Mouse (Mus musculus) fibroblast of lung, adult 2 months (primary cell): Measurements from ENCODE around the gene Dnah8.

Experiments used
- DNase-seq: peaks from one replicate; pipeline ENCODE4 v3.0.0-alpha.2; 2011; ENCODE audit warnings: low read depth

The Dnah8 gene

DNA sequence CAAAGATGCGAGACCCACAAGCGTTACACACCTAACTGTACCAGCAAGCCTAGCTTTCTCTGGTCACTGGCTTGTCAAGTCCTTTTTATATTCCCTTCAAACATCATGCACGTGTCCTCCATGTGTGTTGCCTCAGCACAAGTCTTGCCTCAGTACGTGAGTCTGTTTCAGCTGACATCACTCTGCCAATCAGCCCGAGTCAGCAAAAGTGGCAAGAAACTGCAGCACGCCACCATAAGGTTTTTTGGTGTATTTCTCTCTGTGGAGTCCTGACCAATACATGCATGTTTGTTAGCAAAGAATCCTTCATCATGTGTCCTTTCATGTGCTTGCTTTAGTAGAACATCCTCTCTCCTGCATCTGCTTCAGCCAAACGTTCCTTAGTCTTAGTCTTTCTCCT lies 200.3 kb downstream of the Dnah8 start:
- no peak for DNase-seq

- DNase-seq, result no peak
Observed at GRCm38 (mm10) chr17:30825731-30826304, 201.7 kb downstream of the Dnah8 start.

DNA sequence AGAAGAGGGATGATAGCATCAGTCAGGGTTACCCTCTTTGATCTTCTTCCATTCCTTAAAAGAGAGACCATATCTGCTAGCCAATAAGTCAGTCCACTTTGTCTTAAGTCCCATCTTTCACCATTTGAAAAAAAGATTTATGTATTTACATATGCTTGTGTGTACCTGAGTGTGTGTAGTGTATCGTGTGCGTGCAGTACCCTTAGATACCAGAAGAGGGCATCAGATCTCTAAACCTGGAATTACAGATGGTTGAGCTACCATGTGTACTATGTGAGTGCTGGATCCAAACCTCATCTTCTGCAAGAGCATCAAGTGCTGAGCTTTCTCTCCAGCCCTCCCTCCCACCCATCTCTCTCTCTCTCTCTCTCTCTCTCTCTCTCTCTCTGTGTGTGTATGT lies 207.0 kb downstream of the Dnah8 start:
- DNase-seq, result no peak

DNA sequence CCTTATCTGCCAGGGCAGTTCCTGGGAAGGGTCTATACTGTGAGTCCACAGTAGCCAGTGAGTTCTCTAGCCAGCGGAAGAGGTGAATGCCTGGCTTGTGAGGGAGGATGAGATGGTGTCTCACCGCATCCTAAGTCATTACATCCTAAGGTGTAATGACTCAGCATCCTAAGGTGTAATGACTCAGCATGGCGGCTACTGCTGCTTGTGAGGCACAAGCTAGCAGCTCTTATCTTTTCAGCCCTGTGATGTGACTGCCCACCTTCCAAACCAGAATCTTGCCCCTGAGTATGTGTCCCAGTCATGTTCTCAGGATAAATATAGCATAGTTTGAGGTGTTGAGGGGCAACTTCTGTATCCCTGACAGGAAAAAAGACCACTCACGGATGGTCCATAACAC lies 211.3 kb downstream of the Dnah8 start:
- DNase-seq, result no peak

DNA sequence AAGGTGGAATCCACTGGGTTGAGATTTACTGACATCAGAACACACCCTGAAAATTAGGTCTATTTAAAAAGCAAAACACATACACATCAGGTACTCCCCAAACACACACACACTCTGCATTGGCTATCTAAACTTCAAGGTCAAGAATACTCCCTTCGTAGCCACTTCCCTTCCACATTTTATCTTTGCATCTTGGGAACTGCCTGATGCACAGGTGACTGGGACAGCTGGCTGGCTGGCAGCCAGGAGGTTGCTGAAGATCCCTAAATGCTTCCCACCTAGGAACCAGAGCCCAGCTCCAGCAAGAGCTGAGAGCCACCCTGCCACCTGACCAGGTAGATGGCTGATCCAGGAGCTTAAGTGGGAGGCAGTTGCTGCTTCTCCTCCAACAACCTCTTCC lies 212.9 kb downstream of the Dnah8 start:
- no peak for DNase-seq

DNA sequence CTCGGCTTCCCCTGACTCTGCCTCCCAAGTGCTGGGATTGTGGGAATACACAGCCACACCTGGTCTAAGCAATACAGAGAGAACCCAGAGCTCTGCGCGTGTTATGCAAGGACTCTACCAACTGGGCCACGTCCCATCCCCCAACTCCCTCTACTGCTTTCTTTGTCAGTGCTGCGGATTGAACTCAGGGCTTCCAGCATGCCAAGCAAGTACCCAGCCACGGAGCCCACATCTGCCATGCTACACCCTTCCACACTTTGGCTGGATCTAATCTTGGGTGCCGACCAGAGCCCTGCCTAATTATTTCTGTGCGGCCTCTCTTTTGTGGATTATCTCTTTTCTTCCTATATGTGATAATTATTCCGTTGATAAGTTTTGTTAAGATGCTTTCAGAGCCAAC lies 215.9 kb downstream of the Dnah8 start:
- no peak for DNase-seq

- DNase-seq, result no peak
Observed at GRCm38 (mm10) chr17:30842312-30842711, 218.2 kb downstream of the Dnah8 start.

DNA sequence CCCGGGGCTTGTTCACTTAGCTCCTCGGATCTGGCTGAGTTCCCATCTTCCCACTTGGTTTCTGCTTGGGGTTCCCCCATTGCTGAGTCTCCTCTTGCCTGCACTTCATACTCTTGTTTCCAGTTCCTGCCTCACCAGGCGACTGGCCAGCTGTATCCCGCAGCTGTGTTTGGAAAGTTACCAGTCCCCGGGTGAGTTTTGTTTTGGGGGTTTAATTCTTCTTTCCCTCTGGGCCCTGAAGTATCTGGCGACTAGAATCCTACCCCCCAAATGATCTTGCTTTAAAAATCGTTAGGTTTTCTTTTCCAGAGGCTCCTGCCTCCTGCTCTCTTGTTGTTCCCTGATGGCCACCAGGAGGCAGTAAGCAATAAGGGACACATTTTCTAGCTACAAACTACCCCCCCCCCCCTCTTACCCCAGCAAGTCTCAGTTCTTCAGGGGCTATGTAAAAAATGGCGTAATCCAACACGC lies 220.2 kb downstream of the Dnah8 start:
- DNase-seq, result no peak

- DNase-seq, result no peak
Observed at GRCm38 (mm10) chr17:30847498-30847897, 223.3 kb downstream of the Dnah8 start.

GRCm38 (mm10) chr17:30848086-30848485 lies 223.9 kb downstream of the Dnah8 start:
- DNase-seq, result no peak

DNA sequence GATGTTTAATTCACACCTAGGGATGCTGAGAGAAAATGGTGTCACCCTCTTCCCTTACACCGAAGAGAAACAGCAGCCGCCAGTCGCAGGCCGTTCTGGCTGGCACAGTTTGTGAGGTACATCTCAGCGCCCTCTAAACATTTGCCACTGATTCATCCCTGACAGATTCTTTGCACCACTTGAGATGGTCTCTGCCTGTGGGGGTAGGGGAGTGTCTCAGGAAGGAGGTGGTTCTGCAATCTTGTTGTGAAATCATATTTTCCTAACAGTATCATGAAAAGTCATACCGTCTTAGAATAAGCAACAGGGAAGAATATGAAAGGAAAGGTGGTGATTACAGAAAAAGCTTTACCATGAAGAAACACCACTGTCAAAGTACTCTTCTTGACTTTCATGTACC lies 224.7 kb downstream of the Dnah8 start:
- no peak for DNase-seq

DNA sequence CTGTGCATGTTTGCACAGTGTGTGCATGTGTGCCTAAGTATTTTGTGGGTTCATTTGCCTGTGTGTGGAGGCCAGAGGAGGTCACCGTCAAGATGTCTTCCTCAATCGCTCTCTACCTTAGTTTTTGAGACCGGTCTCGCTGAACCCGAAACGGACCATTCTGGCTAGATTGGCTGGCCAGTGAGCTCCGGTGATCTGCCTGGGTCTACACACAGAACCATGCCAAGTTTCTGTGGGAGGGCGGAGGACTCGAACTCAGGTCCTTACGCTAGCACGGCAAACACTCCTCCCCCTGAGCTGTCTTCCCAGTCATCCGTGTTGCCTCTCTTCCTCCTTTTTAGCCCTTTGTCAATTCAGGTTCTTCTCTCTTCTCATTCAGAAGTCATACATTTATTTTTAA lies 225.7 kb downstream of the Dnah8 start:
- no peak for DNase-seq

- DNase-seq, result no peak
Observed at GRCm38 (mm10) chr17:30852345-30852744, 228.2 kb downstream of the Dnah8 start.

GRCm38 (mm10) chr17:30857347-30857746 lies 233.2 kb downstream of the Dnah8 start:
- DNase-seq, result no peak

DNA sequence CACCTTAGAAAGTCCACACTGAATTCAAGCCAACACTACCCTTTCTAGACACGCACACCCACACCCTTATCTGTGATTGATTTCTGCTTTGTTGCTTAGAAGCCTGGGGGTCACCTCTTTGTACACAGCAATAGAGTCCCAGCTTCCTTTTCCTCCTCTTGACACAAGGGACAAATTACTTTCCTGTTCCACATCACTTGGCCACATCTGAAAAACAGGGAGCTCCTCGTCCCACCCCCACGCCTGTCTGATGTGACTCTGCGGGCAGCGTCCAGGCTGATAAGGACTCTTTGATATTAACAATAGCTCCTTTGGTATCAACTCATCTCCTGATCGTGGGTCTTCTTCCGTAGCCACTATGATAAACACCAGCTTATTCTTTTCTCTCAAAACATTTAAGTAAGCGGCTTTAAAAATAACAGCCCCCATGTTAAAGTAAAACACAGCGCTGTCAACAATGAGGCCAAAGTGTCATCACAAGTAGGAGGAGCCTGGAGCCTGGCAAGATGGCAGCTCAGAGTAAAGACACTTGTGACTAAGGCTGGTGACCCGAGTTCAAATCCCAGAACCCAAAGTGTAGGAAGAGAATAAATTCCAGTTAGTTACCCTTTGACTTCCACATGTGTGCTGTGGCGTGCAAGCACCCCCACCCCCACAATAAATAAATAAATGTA lies 234.6 kb downstream of the Dnah8 start:
- no peak for DNase-seq

DNA sequence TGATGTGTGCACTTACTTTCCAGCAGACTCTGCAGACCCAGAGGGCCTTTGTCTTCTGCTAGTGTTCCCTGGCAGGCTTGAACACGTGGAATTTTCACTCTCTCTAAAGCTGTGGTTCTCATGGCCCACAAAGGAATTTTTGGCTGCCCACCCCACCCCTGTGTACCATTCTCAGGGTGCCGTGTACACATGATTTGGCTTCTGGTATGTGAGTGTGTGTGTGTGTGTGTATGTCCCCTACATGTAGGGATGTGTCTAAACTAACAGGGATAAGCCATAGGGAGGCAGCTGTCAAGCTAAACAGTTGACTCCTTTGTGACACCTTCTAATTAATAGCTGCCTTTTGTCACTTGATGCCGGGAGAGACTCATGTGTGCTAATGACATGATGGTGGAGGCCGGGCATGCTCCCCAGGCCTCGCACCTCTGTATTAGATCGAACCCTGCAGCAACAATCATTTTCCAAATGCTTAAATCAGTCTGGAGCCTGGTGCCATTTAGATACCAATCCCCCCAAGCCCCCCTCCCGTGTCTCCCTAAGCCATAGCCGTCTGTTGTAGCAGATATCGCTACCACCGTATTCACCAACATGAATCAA lies 235.9 kb downstream of the Dnah8 start:
- no peak for DNase-seq

GRCm38 (mm10) chr17:30860606-30861005 lies 236.5 kb downstream of the Dnah8 start:
- DNase-seq, result no peak

DNA sequence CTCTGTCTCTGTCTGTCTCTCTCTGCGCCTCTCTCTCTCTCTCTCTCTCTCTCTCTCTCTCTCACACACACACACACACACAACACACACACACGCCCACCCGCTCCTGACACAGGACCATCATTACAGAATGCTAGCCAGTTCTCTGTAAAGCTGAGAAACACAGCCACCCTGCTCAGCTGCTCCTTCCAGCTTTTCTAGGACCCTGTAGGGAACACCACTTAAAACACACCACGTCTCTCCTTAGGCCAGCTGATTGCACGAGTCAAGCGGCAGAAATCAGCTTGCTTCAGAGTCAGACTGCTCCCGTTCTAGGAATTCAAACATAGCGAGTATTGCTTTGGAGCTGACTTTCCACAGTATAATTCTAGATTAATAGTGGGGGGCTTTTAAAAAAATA lies 242.1 kb downstream of the Dnah8 start:
- no peak for DNase-seq

- no peak for DNase-seq
Observed at GRCm38 (mm10) chr17:30866966-30867365, 242.8 kb downstream of the Dnah8 start.

GRCm38 (mm10) chr17:30871040-30871439 lies 246.9 kb downstream of the Dnah8 start:
- DNase-seq, result no peak

DNA sequence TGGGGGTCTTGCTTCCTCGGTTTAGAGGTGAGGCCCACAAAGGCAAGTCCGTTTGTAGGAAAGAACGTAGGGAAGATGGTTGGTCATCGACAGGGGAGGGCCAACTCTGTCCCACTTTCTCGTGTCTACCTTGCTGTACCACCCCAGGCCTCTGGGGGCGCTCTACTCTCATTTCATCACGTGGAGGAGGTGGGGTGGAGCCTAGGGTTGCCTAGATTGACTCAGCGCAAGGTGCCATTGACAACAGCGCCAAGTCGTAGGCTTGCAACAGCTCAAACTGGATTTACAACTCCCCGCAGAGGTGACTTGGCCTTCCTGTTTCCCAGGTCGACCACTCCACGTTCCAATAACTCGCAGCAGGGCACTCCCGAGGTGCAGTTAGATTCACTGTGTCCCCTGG lies 250.1 kb downstream of the Dnah8 start:
- no peak for DNase-seq

DNA sequence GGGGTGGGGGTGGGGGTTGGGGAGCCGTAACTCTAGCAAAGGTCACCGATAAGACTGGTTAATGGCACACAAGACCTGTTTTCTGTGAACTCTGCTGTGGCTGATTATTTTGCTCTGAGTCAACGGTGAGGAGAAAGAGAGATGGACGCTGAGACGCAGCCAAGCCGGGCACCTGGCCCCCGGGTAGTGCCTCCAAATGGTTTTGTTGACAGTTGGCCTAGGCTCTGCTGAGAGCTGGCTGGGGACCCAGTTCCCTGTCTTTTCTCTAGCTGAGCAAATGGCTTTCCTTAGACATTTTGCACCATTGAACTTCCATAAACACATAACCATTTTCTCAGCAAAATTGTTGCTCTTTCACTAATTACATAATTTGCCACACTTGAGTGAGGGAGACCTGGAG lies 253.3 kb downstream of the Dnah8 start:
- no peak for DNase-seq

- no peak for DNase-seq
Observed at GRCm38 (mm10) chr17:30878626-30879025, 254.5 kb downstream of the Dnah8 start.

- no peak for DNase-seq
Observed at GRCm38 (mm10) chr17:30880391-30880790, 256.2 kb downstream of the Dnah8 start.
